Mouse (Mus musculus): ENCODE measurements around the gene Lhfp.

GRCm38 (mm10) chr3:53200175-53200574 lies 158.8 kb downstream of the Lhfp start:
- TF ChIP-seq POLR2A (IDR thresholded peaks at IDR 0.05; ENCODE audit: borderline replicate concordance, control insufficient read depth, low read depth, low read length) = no peak
- TF ChIP-seq CTCF (IDR thresholded peaks at IDR 0.05; ENCODE audit: control insufficient read depth, insufficient read depth, low read length) = no peak

Measured in bone marrow, adult 2 months (tissue).